Mouse (Mus musculus): ENCODE measurements around the gene Cnih1.
"Not testable (repeated sequence)": the region's sequence is repeated elsewhere in the genome, so short reads cannot be mapped to it uniquely, and the experiment has no call there.

Cnih1 gene

DNA sequence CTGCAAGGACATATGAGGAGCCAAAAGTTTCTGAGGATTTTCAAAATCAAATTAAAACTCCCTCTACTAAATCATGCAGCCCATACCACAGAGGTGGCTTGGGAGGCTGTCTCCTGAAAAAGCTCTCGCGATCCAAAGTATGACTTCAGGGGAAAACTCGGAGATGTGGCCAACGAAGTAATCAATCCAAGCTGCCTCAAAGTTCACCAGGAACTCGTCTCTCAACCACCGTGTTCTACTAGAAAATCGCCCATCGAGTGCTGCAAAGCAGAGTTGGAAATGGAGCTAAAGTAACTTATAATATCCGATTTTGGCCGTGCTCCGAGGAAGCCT is 791 bp downstream of the Cnih1 start:
- DNase-seq = no peak

- DNase-seq = no peak
These were observed 3.0 kb downstream of the Cnih1 start for GRCm38 (mm10) chr14:46785247-46785646.

DNA sequence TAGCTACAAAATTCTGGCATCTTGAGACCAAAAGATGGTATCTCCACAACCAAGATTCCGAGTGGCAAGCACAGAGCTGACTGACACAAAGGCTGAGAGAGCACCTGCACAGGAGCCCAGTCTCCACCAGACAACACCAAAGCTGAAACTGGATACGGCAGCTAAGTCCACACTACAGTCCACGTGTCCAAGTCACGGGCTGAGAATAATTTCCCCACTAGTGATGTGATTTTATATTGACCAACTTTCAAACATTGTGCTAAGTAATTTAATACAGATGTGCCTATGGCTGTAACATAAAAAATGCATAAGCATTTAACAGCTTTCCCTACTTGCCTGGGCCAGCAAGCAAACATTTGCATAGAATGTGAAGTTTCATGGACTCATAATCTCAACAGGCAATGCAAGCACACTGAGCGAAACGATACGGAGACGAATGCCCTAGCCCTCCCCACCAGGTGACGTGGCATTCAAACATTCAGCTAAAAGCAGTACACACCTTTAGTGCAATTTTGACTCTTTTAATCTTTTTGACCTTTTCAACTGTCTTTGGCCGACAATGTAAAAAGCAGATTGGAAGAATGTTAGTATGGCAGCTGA is 4.8 kb downstream of the Cnih1 start:
- no peak for DNase-seq

DNA sequence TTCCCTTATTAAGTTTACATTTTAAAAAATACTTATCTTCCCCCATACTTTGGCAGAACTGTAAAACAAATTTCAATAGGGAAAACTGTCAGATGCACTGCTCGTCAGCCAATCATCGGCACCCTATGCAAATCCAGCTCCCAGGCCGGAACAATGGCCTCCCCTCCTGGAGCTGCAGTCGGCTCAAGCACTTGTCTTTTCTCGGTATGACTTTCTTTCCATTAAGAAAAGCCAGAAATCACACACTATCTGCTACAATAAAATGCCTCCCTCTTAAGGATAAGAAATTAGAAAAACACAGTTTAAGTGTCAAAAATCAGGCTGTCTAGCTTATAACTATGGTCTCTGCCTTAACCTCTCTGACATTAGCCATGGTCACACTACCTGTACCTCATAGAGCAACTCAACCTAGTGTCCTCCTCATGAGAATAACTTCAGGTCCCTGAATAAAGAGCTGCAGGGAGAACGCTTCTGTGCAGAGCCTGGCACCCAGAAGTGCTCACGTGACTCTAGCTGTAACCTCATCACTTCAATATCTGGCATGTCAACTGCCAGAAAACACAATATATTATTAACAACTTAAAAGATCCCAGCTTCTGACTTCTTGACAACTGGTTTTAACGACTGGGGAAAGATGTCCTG is 5.9 kb downstream of the Cnih1 start:
- no peak for DNase-seq

DNA sequence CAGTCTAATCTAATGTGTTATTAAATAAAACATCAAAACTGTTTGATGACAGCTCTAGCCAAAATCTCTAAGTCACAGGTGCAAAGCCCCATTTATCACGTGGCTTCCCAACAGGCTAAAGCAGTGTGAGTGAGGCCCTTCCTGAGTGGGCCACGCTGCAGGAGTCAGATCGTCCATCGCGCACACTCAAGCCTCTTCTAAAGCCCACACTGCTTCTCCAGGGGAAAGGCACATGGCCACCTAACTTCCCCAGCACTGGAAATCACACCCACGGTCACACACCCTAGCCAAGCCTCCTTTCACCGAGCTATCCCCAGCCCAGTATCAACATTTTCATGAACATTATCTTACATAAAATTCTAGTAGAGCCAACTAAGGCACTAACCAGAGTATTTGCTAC is 7.1 kb downstream of the Cnih1 start:
- DNase-seq = no peak

GRCm38 (mm10) chr14:46779217-46779616 is 9.0 kb downstream of the Cnih1 start:
- no peak for DNase-seq

- DNase-seq = no peak
These were observed 9.5 kb downstream of the Cnih1 start for GRCm38 (mm10) chr14:46778756-46779155.

DNA sequence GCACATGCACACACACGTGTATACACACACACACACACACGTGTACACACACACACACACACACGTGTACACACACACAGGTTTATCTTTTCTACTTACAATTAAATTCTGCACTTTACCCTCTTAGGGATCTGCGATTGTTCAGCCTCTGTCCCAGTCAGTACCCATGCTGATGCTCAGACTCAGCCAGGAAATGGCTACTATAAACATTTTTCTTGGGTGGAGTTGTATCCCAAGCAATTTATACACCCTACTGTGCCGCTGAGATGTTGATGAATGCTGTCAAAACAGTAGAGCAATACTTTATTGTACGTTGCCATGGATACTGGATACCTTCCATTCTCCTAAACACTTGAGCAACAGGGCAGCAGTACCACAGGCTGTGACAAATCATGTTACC is 18.2 kb downstream of the Cnih1 start:
- DNase-seq = no peak

- DNase-seq = no peak
These were observed 21.1 kb downstream of the Cnih1 start for GRCm38 (mm10) chr14:46767116-46767515.

DNA sequence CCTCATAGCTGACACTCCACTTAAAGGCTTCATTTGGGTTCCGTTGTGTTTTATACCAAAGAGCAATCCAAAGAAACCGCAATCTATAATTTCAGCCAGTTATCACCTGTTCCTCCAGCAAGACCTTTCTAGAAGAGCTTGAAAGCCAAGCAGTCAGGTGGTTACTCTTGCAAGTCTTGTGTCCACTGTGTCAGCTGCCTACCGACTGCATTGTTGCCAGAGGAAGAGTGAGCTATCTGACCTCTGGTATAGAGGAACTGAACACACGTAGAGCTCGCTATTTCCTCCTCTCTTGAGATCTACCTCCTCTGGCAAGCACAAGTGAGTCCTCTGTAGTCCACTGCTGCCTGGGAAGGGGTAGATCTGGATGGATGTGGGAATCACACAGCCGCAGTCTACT is 27.0 kb downstream of the Cnih1 start:
- no peak for DNase-seq

DNA sequence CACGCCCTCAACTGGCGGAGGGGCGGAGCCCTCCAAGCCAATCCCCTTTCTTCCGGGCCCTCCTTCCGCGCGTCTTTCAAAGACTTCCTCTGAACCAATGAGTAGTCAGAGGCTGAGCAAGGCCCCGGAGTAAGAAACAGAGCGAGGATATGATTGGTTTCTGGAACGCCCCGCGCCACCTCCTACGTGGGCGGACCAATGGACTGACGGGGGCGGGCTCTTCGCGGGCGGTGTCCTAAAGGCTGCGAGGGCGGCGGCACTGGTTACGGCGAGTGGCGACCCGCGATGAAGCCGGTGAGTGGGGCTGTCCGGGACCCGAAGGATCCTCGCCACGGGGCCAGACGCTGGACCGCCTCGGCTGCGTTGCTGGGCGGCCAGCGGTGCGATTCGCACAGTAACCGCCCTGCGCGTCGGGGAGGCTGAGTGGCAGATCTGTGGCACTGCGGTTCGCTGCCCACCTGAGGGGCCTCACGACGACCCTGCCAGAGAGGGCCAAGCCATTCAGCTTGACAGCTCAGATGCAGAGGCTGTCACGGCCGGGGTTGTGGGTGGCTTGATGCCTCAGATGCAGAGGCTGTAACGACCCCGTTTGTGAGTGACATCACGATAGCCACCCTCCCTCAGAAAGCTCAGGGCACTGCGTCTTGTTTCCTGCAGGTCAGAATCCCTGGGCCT is 27.7 kb downstream of the Cnih1 start, which contains the start of gene Cdkn3:
Gene Cdkn3 (plus strand): TSS at position 187 of the 675 bp plus-strand sequence.
- peak; percentile 95 for DNase-seq

- DNase-seq = no peak
These were observed 28.2 kb downstream of the Cnih1 start for GRCm38 (mm10) chr14:46759970-46760354.

DNA sequence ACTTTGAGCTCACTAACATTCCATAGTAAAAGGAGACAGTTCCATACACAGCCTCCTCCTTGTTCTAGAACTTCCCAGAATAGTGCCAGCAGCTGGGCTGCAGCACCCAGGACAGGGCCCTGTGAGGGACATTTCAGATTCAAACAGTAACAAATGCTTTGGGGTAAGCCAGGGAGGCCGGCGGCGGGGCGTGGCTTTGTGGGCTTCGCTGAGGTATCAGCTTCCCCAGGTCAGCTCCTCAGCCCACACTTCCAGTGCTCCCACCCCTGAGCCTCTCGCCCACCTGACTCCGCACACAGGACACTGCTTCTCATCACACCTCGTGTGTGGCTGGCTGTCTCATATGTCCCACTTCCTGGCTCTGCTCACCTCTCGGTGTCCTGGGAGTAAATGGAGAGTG is 30.5 kb downstream of the Cnih1 start:
- DNase-seq = no peak

- DNase-seq = no peak
These were observed 32.4 kb downstream of the Cnih1 start for GRCm38 (mm10) chr14:46755851-46756250.

DNA sequence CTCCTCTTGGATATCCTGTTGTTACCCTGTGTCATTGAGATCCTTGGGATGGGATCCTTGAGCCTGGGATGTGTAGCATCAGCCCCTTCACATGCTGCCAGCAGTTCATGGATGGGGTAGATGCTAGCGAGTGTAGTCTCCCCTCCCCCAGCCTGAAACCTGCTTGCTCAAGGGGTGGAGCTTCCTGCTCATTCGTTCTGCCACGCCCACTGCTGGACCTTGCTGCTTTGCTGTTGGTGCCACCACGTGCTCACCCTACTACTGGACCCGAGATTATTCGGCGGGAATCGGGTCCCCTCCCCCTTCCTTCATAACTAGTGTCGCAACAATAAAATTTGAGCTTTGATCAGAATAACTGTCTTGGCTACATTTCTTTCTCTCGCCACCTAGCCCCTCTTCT is 33.8 kb downstream of the Cnih1 start:
- not testable (repeated sequence) for DNase-seq

- DNase-seq = no peak
These were observed 42.8 kb downstream of the Cnih1 start for GRCm38 (mm10) chr14:46745413-46745812.

- no peak for DNase-seq
These were observed 45.5 kb downstream of the Cnih1 start for GRCm38 (mm10) chr14:46742674-46743073.

DNA sequence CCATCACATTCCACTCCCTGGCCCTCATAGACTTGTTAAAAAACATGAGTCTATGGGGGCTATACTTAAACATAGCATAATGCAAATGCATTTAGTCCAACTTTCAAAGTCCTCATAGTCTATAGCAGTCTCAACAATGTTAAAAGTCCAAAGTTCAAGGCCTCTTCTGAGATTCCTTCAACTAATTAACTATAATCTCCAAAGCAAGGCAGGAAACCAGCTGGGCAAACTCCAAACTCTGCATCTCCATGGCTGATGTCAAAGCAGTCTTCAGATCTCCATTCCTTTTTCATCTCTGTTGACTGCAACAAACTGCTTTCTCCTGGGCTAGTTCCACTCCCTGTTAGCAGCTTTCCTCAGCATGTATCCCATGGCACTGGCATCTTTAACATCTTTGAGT is 50.9 kb downstream of the Cnih1 start:
- not testable (repeated sequence) for DNase-seq

- no peak for DNase-seq
These were observed 51.8 kb downstream of the Cnih1 start for GRCm38 (mm10) chr14:46736366-46736765.

- no peak for DNase-seq
These were observed 53.3 kb downstream of the Cnih1 start for GRCm38 (mm10) chr14:46734761-46735455.

DNA sequence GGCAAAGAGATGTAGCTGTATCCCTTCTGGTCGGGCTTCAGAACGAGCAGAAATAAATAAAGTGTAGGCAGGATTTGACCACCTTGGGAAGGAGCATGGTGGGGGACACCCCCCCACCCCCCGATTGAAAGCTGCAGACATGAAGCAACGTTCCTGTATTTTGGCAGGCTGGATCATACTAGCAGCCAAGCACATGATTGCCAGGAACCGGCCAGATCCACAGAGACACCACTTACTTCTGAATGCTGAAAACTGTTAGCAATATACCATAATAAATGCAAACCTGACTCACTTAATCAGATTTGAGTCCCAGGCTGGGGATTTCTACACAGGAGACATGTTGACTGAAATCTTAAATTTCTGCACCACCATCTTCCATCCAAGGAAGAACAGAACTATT is 53.9 kb downstream of the Cnih1 start:
- no peak for DNase-seq

DNA sequence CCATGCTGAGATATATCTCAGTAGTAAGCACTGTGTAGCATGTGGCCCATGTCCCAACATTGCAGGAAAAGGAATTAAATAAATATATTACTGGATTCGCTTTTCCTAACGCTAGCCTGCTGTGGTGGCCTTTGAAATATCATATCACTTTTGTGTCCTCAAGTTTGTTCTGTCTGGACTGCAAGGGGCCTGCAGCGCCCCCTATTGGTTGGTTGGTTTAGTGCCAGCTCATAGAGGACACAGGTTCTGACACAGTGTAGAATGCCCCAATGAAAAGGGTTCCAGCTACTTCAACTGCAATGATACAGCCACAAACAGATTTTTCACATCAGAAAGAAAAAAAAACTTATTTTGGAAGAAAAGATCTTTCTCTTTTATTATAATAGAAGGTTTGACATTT is 62.5 kb downstream of the Cnih1 start:
- DNase-seq = peak; percentile 19

Measured in kidney, postnatal 14 days (tissue).